Mouse (Mus musculus) lung, postnatal 0 days (tissue): ENCODE data around the gene Ugt1a2. TPM values are rescaled to one million over a fixed set of nuclear protein-coding genes. Genes with fewer than 3 reads are reported as not detected.

Experiments used
- ATAC-seq: fragments of 200-750 bp; cut with Nextera tagmentation; 2 replicates; pipeline ENCODE4 v1.8.0; 2017; ENCODE audit warnings: moderate library complexity
- DNase-seq: peaks from one replicate; pipeline ENCODE4 v3.0.0-alpha.2; 2016; ENCODE audit warnings: low spot score
- H3K27ac ChIP-seq: fragments of 300-500 bp; sonication (generic); 2 replicates; pipeline ENCODE4 v1.5.1; 2014; ENCODE audit warnings: antibody characterized with exemption, mild to moderate bottlenecking, low read length, mixed read lengths
- H3K27me3 ChIP-seq: fragments of 300-500 bp; sonication (generic); replicated peaks from 2 replicates; pipeline ENCODE4 v1.6.1; 2014; ENCODE audit warnings: low read length, mixed read lengths; ENCODE audit not compliant: insufficient read depth
- H3K36me3 ChIP-seq: fragments of 300-500 bp; sonication (generic); 2 replicates; pipeline ENCODE4 v1.6.1; 2014; ENCODE audit warnings: low read length, mixed read lengths; ENCODE audit not compliant: insufficient read depth
- H3K4me1 ChIP-seq: fragments of 300-500 bp; sonication (generic); 2 replicates; pipeline ENCODE4 v1.6.1; 2014; ENCODE audit warnings: antibody characterized with exemption, low read depth, low read length, mixed read lengths; ENCODE audit not compliant: insufficient read depth
- H3K4me2 ChIP-seq: fragments of 300-500 bp; sonication (generic); replicated peaks from 2 replicates; pipeline ENCODE4 v1.6.1; 2014; ENCODE audit warnings: low read depth, mild to moderate bottlenecking, low read length, moderate library complexity, mixed read lengths
- H3K4me3 ChIP-seq: fragments of 300-500 bp; sonication (generic); 2 replicates; pipeline ENCODE4 v1.5.1; 2014; ENCODE audit warnings: low read depth, low read length
- H3K9ac ChIP-seq: fragments of 300-500 bp; sonication (generic); replicated peaks from 2 replicates; pipeline ENCODE4 v1.6.1; 2014; ENCODE audit warnings: low read depth, mild to moderate bottlenecking
- H3K9me3 ChIP-seq: fragments of 300-500 bp; sonication (generic); 2 replicates; pipeline ENCODE4 v1.6.1; 2016; ENCODE audit warnings: low read length, mixed read lengths
- CTCF ChIP-seq: IDR thresholded peaks from 2 replicates; pipeline ENCODE4 v1.5.1; 2016; ENCODE audit warnings: antibody characterized with exemption, mild to moderate bottlenecking
- EP300 ChIP-seq: IDR thresholded peaks from 2 replicates; pipeline ENCODE4 v1.6.1; 2016; ENCODE audit warnings: antibody characterized with exemption, mild to moderate bottlenecking, control low read depth
- WGBS: fragments of 180-500 bp; shearing (Covaris S2); extraction: QIAGEN DNeasy Blood & Tissue Kit; methylation state at CpG from one replicate; pipeline ENCODE4 v1.1.7; 2014; 5-methylcytosine and 5-hydroxymethylcytosine counted together
- polyA plus RNA-seq: library from polyadenylated mRNA; unstranded; fragments of >200 nt; fragmentation: Nextera tagmentation; extraction: Ambion mirVana; gene quantifications from 2 replicates; pipeline ENCODE4 v1.2.1, GENCODE M21; 2015

Ugt1a2 gene
- polyA plus RNA-seq, 1 experiment from 2014 or later: 0.08 TPM

- no peak for ATAC-seq
- no peak overlapping the region for H3K4me3 ChIP-seq
- no peak overlapping the region for H3K27ac ChIP-seq
- no peaks in the 10 kb centered on the region for H3K9me3 ChIP-seq
- no peak overlapping the region for H3K4me2 ChIP-seq
- H3K4me1 ChIP-seq: 0 out of 2 replicates have a peak, but pooled peaks cover 7% of the 10 kb centered on the region
- DNase-seq: no peak
- no peaks in the 10 kb centered on the region for H3K27me3 ChIP-seq
- no peak overlapping the region for H3K9ac ChIP-seq
- H3K36me3 ChIP-seq: peaks cover 77% of the 10 kb centered on the region
- 90% methylated on average over 5 of the region's 5 CpGs for WGBS
- TF ChIP-seq EP300 (no peak), CTCF (no peak)
Observed at GRCm38 (mm10) chr1:88263778-88264177, 63.4 kb downstream of the Ugt1a2 start.

GRCm38 (mm10) chr1:88264237-88264868 lies 64.0 kb downstream of the Ugt1a2 start:
- 82% methylated on average over 7 of the region's 7 CpGs for WGBS
- no peaks in the 10 kb centered on the region for H3K27me3 ChIP-seq
- DNase-seq: no peak
- no peaks in the 10 kb centered on the region for H3K9me3 ChIP-seq
- H3K27ac ChIP-seq: no peak overlapping the region
- no peak for ATAC-seq
- peaks cover 83% of the 10 kb centered on the region for H3K36me3 ChIP-seq
- no peak overlapping the region for H3K4me3 ChIP-seq
- no peak overlapping the region for H3K9ac ChIP-seq
- no peak overlapping the region for H3K4me2 ChIP-seq
- 0 out of 2 replicates have a peak, but pooled peaks cover 4% of the 10 kb centered on the region for H3K4me1 ChIP-seq
- no peak for TF ChIP-seq CTCF
- TF ChIP-seq EP300: no peak

GRCm38 (mm10) chr1:88264869-88265240 lies 64.5 kb downstream of the Ugt1a2 start:
- no peak for DNase-seq
- Histone ChIP-seq H3K27ac (no peak overlapping the region), H3K36me3 (peaks cover 88% of the 10 kb centered on the region), H3K4me1 (no peaks in the 10 kb centered on the region), H3K4me2 (no peak overlapping the region), H3K9me3 (no peaks in the 10 kb centered on the region), H3K4me3 (no peak overlapping the region), H3K27me3 (no peaks in the 10 kb centered on the region), H3K9ac (no peak overlapping the region)
- no peak for ATAC-seq
- no peak for TF ChIP-seq CTCF
- 70% methylated on average over 4 of the region's 4 CpGs for WGBS

- H3K27me3 ChIP-seq: no peaks in the 10 kb centered on the region
- H3K4me1 ChIP-seq: no peaks in the 10 kb centered on the region
- WGBS: 88% methylated on average over 13 of the region's 13 CpGs
- no peaks in the 10 kb centered on the region for H3K9me3 ChIP-seq
- no peak overlapping the region for H3K9ac ChIP-seq
- H3K4me2 ChIP-seq: no peak overlapping the region
- no peak overlapping the region for H3K27ac ChIP-seq
- DNase-seq (no peak), ATAC-seq (no peak)
- TF ChIP-seq EP300 (no peak), CTCF (no peak)
- H3K36me3 ChIP-seq: peaks cover 80% of the 10 kb centered on the region
- H3K4me3 ChIP-seq: no peak overlapping the region
Observed at GRCm38 (mm10) chr1:88266123-88266522, 65.7 kb downstream of the Ugt1a2 start.

- Histone ChIP-seq H3K4me1 (no peaks in the 10 kb centered on the region), H3K9ac (no peak overlapping the region)
- WGBS: 89% methylated on average over 6 of the region's 6 CpGs
Observed at GRCm38 (mm10) chr1:88267489-88267888, 67.1 kb downstream of the Ugt1a2 start.

GRCm38 (mm10) chr1:88268070-88268469 lies 67.7 kb downstream of the Ugt1a2 start:
- peak; percentile 3; the same call in 1 of the 2 replicates for ATAC-seq
- WGBS: 84% methylated on average over 6 of the region's 6 CpGs
- no peaks in the 10 kb centered on the region for H3K4me1 ChIP-seq

More at GRCm38 (mm10) chr1:88267489-88267888, 67.1 kb downstream of the Ugt1a2 start:
- no peak overlapping the region for H3K4me2 ChIP-seq
- no peaks in the 10 kb centered on the region for H3K27me3 ChIP-seq
- no peak overlapping the region for H3K27ac ChIP-seq
- TF ChIP-seq CTCF (no peak), EP300 (no peak)
- H3K36me3 ChIP-seq: peaks cover 76% of the 10 kb centered on the region
- DNase-seq (no peak), ATAC-seq (peak; percentile 27)
- no peaks in the 10 kb centered on the region for H3K9me3 ChIP-seq
- no peak overlapping the region for H3K4me3 ChIP-seq

More at GRCm38 (mm10) chr1:88268070-88268469, 67.7 kb downstream of the Ugt1a2 start:
- no peak overlapping the region for H3K9ac ChIP-seq
- peaks cover 70% of the 10 kb centered on the region for H3K36me3 ChIP-seq
- TF ChIP-seq EP300 (no peak), CTCF (no peak)
- DNase-seq: no peak
- no peaks in the 10 kb centered on the region for H3K27me3 ChIP-seq
- no peak overlapping the region for H3K4me2 ChIP-seq
- no peaks in the 10 kb centered on the region for H3K9me3 ChIP-seq
- H3K4me3 ChIP-seq: no peak overlapping the region
- no peak overlapping the region for H3K27ac ChIP-seq

Other genes starting within 250 kb of the Ugt1a2 start
- gene Usp40, start 192.1 kb upstream of the Ugt1a2 start, polyA plus RNA-seq: 16.3 and 19.3 TPM in 2 replicates
- gene Ugt1a10, start 145.2 kb upstream of the Ugt1a2 start, polyA plus RNA-seq: not detected in 2 replicates
- gene Ugt1a9, start 129.8 kb upstream of the Ugt1a2 start, polyA plus RNA-seq: 0.13 TPM in 1 of 2 replicates, not detected in the other
- 0.11 TPM in 1 of 2 replicates, not detected in the other for gene Ugt1a8, start 112.8 kb upstream of the Ugt1a2 start, polyA plus RNA-seq
- 2.5 and 2.7 TPM in 2 replicates for gene Ugt1a7c, start 105.5 kb upstream of the Ugt1a2 start, polyA plus RNA-seq
- 2.4 and 3.2 TPM in 2 replicates for gene Ugt1a6b, start 97.3 kb upstream of the Ugt1a2 start, polyA plus RNA-seq
- 35.3 and 39.9 TPM in 2 replicates for gene Ugt1a6a, start 65.8 kb upstream of the Ugt1a2 start, polyA plus RNA-seq
- not detected in 2 replicates for gene Ugt1a5, start 34.6 kb upstream of the Ugt1a2 start, polyA plus RNA-seq
- 2.7 and 3.8 TPM in 2 replicates for gene Dnajb3, start 5.2 kb downstream of the Ugt1a2 start, polyA plus RNA-seq
- 0.21 and 0.26 TPM in 2 replicates for gene Ugt1a1, start 11.4 kb downstream of the Ugt1a2 start, polyA plus RNA-seq
- 0.15 and 0.43 TPM in 2 replicates for gene Mroh2a, start 26.4 kb downstream of the Ugt1a2 start, polyA plus RNA-seq
- 21.9 and 26.0 TPM in 2 replicates for gene Hjurp, start 77.0 kb downstream of the Ugt1a2 start, polyA plus RNA-seq
- 0.05 TPM in 1 of 2 replicates, not detected in the other for gene Trpm8, start 77.1 kb downstream of the Ugt1a2 start, polyA plus RNA-seq
- not detected in 2 replicates for gene Spp2, start 206.4 kb downstream of the Ugt1a2 start, polyA plus RNA-seq